Mouse (Mus musculus) brown adipose tissue, adult 24 weeks (tissue): ENCODE results near the gene Tpx2. TPM values are rescaled to one million over a fixed set of nuclear protein-coding genes. Genes with fewer than 3 reads are reported as not detected.

ENCODE experiments used
- H3K27ac ChIP-seq: fragments of 200-500 bp; replicated peaks from 2 replicates; pipeline ENCODE4 v1.5.1; 2012; ENCODE audit warnings: low read depth, mild to moderate bottlenecking, low read length
- H3K4me1 ChIP-seq: fragments of 200-500 bp; 2 replicates; pipeline ENCODE4 v1.6.1; 2012; ENCODE audit warnings: low read length, mixed read lengths; ENCODE audit not compliant: control insufficient read depth, insufficient read depth, insufficient read length
- H3K4me3 ChIP-seq: fragments of 200-500 bp; 2 replicates; pipeline ENCODE4 v1.5.1; 2012; ENCODE audit warnings: low read depth, mild to moderate bottlenecking, low read length, moderate library complexity; ENCODE audit not compliant: insufficient read depth
- polyA plus RNA-seq: library from polyadenylated mRNA; stranded (reverse); fragments of >200 nt; gene quantifications from 2 replicates; pipeline ENCODE4 v1.2.4, GENCODE M21; 2012; ENCODE audit not compliant: missing spikeins, insufficient read depth, insufficient read length

The Tpx2 gene
- polyA plus RNA-seq, 1 experiment = not detected

GRCm38 (mm10) chr2:152907114-152907943 is 59.6 kb downstream of the Tpx2 start:
- no peaks in the 10 kb centered on the region for H3K4me1 ChIP-seq
- H3K27ac ChIP-seq = no peak overlapping the region
- no peak overlapping the region for H3K4me3 ChIP-seq

- H3K4me3 ChIP-seq = no peak overlapping the region
- H3K27ac ChIP-seq = no peak overlapping the region
- no peaks in the 10 kb centered on the region for H3K4me1 ChIP-seq
Observed at GRCm38 (mm10) chr2:152909848-152910247, 62.1 kb downstream of the Tpx2 start.

DNA sequence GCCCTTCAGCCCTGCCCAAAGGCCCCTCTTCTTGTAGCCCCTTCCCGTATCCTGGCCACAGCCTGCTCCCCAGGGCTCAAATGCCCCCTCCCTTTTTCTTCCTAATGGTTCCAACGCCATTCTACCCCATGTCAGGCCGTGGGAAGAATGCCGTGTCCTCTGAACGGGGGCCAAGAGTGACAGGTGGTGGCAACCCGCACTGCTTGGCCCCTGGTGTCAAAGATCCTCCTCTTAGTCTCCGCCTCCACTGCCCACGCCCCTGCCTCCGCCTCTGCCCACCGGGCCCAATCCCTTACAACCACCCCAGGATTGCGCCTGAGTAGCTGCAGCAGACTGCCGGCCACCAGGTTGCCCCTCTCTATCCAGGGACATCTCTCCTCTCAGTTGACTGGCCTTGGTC is 63.3 kb downstream of the Tpx2 start, which contains the start of gene Mylk2:
Gene Mylk2, plus strand, starts transcription at position 322 of the 400 bp plus-strand sequence.
- Histone ChIP-seq H3K4me3 (no peak within 1 kb of the TSS), H3K4me1 (no peaks in the 10 kb centered on the region), H3K27ac (no peak within 1 kb of the TSS)

DNA sequence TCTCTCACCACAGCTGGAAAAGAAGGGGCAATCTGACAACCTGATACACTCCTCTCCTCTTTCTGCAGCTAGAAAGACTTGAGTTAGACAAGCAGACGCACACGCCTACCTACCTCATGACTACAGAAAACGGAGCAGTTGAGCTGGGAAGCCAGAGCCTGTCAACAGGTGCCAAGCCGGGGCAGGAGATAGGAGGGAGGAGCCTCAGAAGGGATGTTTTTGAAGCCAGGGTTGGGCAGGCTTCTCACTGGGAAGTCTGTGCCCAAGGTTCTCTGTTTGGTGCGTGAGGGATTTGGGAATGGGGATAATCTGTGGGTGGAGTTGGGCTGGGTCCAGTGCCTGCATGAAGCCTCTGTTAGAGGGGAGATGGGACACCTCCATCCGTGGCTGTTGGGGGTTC is 63.7 kb downstream of the Tpx2 start:
- Histone ChIP-seq H3K4me1 (no peaks in the 10 kb centered on the region), H3K27ac (no peak overlapping the region), H3K4me3 (no peak overlapping the region)

DNA sequence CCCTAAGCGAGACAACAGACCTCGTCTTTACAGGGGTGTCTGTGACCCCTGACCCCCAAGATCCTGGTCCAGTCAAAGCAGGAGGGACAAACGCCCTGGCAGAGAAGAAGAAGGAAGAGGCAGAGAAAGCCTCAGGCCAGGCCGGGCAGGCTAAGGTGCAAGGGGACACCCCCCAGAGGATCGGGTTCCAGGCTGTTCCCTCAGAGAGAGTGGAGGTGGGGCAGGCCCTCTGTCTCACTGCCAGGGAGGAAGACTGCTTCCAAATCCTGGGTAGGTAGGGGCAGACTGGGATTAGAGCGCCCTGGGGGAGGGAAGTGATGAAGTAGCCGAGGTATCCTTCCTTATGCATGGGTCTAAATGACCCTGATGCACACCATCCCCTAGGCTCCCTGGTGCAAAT is 65.7 kb downstream of the Tpx2 start:
- Histone ChIP-seq H3K27ac (no peak overlapping the region), H3K4me1 (no peaks in the 10 kb centered on the region), H3K4me3 (no peak overlapping the region)

DNA sequence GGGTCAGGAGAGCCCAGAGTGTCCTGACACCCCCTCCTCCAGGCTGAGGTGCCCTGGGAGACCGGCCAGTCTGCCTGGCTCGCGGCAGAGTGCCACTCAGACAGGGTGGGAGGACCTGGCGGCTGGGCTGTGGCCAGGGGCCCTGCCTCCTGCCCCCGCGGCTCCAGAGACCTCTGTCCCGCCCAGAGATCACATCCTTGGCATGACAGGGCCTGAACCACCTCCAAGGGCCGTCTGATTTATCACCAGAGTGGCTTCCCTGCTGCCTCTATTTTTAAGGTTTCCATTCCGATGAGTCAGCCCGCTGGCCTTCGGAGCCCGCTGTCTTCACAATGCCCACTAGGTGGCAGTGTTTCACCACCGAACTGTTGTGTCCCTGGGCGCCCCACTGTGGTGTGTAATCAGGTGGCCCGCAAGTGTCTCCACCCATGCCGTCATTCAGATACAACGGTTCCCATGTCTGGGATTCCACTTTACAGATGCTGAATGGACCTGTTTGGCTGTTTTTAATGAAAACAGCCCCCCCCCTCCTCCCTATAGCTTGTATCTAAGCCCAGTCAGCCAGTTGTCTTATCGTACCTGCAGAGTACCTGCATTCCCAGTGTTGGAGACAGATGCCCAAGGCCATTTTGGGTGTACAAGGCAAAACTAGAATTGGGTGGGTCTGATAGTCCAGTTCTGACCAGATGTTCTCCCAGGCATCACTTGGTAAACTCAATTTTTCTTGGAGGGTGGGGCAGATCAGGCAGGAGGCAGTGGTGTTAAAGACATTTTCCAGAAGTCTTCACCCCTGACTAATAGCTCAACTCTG is 66.8 kb downstream of the Tpx2 start:
- Histone ChIP-seq H3K4me3 (no peak overlapping the region), H3K27ac (no peak overlapping the region), H3K4me1 (no peaks in the 10 kb centered on the region)

DNA sequence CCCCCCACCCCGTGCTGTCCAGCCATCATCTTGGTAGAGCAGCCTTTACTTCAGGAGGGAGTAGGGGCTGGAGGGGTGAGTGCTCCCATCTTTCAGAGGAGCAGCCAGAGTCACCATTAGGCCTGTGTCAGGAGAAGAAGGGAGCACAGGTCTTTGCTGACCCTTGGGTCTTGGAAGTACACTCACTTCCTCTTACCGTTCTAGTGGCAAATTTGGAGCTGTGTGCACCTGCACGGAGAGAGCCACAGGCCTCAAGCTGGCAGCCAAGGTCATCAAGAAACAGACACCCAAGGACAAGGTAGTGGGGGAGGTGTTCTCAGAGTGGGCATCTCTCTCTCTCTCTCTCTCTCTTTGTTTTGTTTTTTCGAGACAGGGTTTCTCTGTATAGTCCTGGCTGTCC is 67.7 kb downstream of the Tpx2 start:
- Histone ChIP-seq H3K4me1 (no peaks in the 10 kb centered on the region), H3K27ac (no peak overlapping the region), H3K4me3 (no peak overlapping the region)

GRCm38 (mm10) chr2:152916111-152916510 is 68.3 kb downstream of the Tpx2 start:
- Histone ChIP-seq H3K27ac (no peak overlapping the region), H3K4me1 (no peaks in the 10 kb centered on the region)

GRCm38 (mm10) chr2:152917671-152918070 is 69.9 kb downstream of the Tpx2 start:
- H3K4me1 ChIP-seq = no peaks in the 10 kb centered on the region
- no peak overlapping the region for H3K4me3 ChIP-seq
- no peak overlapping the region for H3K27ac ChIP-seq

More at GRCm38 (mm10) chr2:152916111-152916510, 68.3 kb downstream of the Tpx2 start:
- no peak overlapping the region for H3K4me3 ChIP-seq

GRCm38 (mm10) chr2:152922376-152922775 is 74.6 kb downstream of the Tpx2 start:
- H3K4me1 ChIP-seq = peaks cover 9% of the 10 kb centered on the region; the same call in 1 of the 2 replicates
- H3K4me3 ChIP-seq = no peak overlapping the region
- no peak overlapping the region for H3K27ac ChIP-seq

- H3K27ac ChIP-seq = no peak overlapping the region
- H3K4me3 ChIP-seq = no peak overlapping the region
- H3K4me1 ChIP-seq = peaks cover 9% of the 10 kb centered on the region; the same call in 1 of the 2 replicates
Observed at GRCm38 (mm10) chr2:152923621-152924020, 75.9 kb downstream of the Tpx2 start.

DNA sequence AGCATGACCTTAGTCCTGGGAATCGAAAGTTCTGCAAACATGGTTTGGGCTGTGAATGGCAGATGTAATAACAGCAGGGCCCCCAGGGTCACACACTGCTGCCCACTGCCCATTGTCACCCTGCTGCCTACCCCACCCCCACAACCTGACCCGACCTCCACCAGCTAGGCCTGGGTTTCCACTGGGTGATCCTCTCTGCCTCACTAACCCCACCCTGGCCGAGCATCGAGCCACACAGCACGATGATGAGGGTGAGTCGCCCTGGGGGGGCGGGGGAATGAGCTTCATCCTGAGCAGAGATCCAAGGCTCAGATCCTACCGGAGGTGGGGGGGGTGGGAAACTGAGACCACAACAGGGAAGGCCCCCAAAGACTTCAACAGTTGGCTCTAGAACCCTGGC is 76.4 kb downstream of the Tpx2 start:
- Histone ChIP-seq H3K27ac (no peak overlapping the region), H3K4me1 (peaks cover 9% of the 10 kb centered on the region; the same call in 1 of the 2 replicates), H3K4me3 (no peak overlapping the region)

DNA sequence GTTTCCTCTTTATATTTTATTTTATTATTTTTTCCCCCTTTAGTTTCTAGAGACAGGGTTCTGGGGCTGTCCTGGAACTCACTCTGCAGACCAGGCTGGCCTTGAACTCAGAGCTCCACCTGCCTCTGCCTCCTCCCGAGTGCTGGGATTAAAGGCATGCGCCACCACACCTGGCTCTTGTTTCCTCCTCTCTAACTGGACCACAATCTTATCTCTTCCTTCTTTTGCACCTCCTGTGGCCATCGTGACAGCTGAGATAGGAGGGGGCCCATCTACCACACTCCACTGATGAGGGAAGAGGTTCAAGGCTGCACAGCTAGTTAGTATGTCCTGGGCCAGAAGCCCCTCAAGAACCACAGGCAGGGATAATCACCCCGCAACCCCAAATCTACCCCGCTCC is 76.8 kb downstream of the Tpx2 start:
- Histone ChIP-seq H3K4me1 (peaks cover 9% of the 10 kb centered on the region; the same call in 1 of the 2 replicates), H3K4me3 (no peak overlapping the region), H3K27ac (peak overlapping the region; percentile 43; the same call in 1 of the 2 replicates)

GRCm38 (mm10) chr2:152925189-152925872 is 77.6 kb downstream of the Tpx2 start:
- Histone ChIP-seq H3K27ac (peak overlapping the region; percentile 57), H3K4me1 (peaks cover 9% of the 10 kb centered on the region; the same call in 1 of the 2 replicates), H3K4me3 (no peak overlapping the region)

DNA sequence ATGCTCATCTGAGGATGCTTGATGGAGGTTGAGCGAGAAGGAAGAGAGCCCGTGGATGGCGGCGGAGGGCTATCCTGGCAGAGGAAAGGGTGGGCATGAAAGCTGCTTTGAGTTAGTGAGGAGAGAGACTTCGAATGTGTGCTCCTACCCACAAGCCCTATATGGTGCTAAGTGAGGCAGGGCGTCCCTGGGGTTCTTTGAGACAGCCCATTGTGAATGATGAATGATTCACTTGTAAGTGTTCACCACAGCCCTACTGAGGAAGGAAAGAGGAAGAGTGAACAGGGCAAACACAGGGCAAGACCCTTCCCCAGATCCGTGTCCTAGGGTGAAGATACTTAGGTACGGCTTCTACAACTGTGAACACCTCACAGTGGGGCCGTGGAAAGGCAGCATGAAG is 79.1 kb downstream of the Tpx2 start:
- peaks cover 9% of the 10 kb centered on the region; the same call in 1 of the 2 replicates for H3K4me1 ChIP-seq
- H3K27ac ChIP-seq = peak overlapping the region; percentile 57

More for the DNA sequence above, 79.1 kb downstream of the Tpx2 start:
- H3K4me3 ChIP-seq = no peak overlapping the region
